Mouse (Mus musculus) midbrain, embryonic 11.5 days (tissue): ENCODE results near the gene Ncoa3. TPM values are rescaled to one million over a fixed set of nuclear protein-coding genes. Genes with fewer than 3 reads are reported as not detected.

Source experiments
- ATAC-seq: fragments of 200-750 bp; cut with Nextera tagmentation; 2 replicates; pipeline ENCODE4 v1.8.0; 2017; ENCODE audit warnings: moderate TSS enrichment, moderate library complexity; ENCODE audit not compliant: low FRiP score
- DNase-seq: peaks from one replicate; pipeline ENCODE4 v3.0.0; 2015; ENCODE audit warnings: low spot score; ENCODE audit errors: missing footprints
- H3K27ac ChIP-seq: fragments of 300-500 bp; sonication (generic); 2 replicates; pipeline ENCODE4 v1.5.1; 2014; ENCODE audit warnings: low read depth, low read length
- H3K27me3 ChIP-seq: fragments of 300-500 bp; sonication (generic); 2 replicates; pipeline ENCODE4 v1.6.1; 2014; ENCODE audit warnings: mild to moderate bottlenecking, low read length, moderate library complexity, mixed read lengths; ENCODE audit not compliant: control insufficient read depth, insufficient read depth
- H3K36me3 ChIP-seq: fragments of 300-500 bp; sonication (generic); 2 replicates; pipeline ENCODE4 v1.6.1; 2014; ENCODE audit warnings: mild to moderate bottlenecking, low read length, moderate library complexity, mixed read lengths; ENCODE audit not compliant: control insufficient read depth, insufficient read depth
- H3K4me1 ChIP-seq: fragments of 300-500 bp; sonication (generic); 2 replicates; pipeline ENCODE4 v1.6.1; 2014; ENCODE audit warnings: low read length; ENCODE audit not compliant: control insufficient read depth, insufficient read depth
- H3K4me2 ChIP-seq: fragments of 300-500 bp; sonication (generic); 2 replicates; pipeline ENCODE4 v1.6.1; 2014; ENCODE audit warnings: mild to moderate bottlenecking, moderate library complexity
- H3K4me3 ChIP-seq: fragments of 300-500 bp; sonication (generic); 2 replicates; pipeline ENCODE4 v1.5.1; 2014; ENCODE audit warnings: low read depth, low read length
- H3K9ac ChIP-seq: fragments of 300-500 bp; sonication (generic); 2 replicates; pipeline ENCODE4 v1.6.1; 2014; ENCODE audit warnings: low read length
- H3K9me3 ChIP-seq: fragments of 300-500 bp; sonication (generic); 2 replicates; pipeline ENCODE4 v1.6.1; 2016; ENCODE audit warnings: low read length; ENCODE audit not compliant: control insufficient read depth
- WGBS: fragments of 180-500 bp; shearing (Covaris S2); extraction: QIAGEN DNeasy Blood & Tissue Kit; methylation state at CpG from one replicate; pipeline ENCODE4 v1.1.7; 2014; 5-methylcytosine and 5-hydroxymethylcytosine counted together
- polyA plus RNA-seq: library from polyadenylated mRNA; unstranded; fragments of >200 nt; fragmentation: Nextera tagmentation; extraction: Ambion mirVana; gene quantifications from 2 replicates; pipeline ENCODE4 v1.2.1, GENCODE M21; 2014

Gene Ncoa3
- polyA plus RNA-seq, 1 experiment from 2014 or later = 17.4 TPM

GRCm38 (mm10) chr2:166066434-166066833 lies 74.0 kb downstream of the Ncoa3 start:
- no peak for DNase-seq
- ATAC-seq = no peak
- WGBS = 70% methylated on average over 4 of the region's 4 CpGs
- Histone ChIP-seq H3K4me3 (no peak overlapping the region), H3K9me3 (no peaks in the 10 kb centered on the region), H3K27ac (no peak overlapping the region), H3K4me1 (no peaks in the 10 kb centered on the region), H3K4me2 (no peak overlapping the region), H3K36me3 (peaks cover 10% of the 10 kb centered on the region), H3K9ac (no peak overlapping the region), H3K27me3 (no peaks in the 10 kb centered on the region)

GRCm38 (mm10) chr2:166068261-166068660 lies 75.8 kb downstream of the Ncoa3 start:
- no peak for ATAC-seq
- no peak overlapping the region for H3K27ac ChIP-seq

DNA sequence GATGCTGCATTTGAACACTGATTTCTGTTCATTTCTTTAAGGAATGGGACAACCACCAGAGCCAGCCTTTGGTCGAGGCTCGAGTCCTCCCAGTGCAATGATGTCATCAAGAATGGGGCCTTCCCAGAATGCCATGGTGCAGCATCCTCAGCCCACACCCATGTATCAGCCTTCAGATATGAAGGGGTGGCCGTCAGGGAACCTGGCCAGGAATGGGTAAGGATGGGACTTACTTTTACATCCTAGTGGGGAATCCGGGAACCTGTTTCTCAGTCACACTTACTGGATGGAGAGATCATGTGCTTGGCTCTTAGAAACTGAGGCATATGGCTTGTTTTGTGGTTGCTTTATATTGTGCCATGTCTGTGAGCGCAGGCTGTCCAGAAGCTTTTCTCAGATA lies 76.7 kb downstream of the Ncoa3 start:
- ATAC-seq (no peak), DNase-seq (no peak)
- no peak overlapping the region for H3K9ac ChIP-seq
- no peak overlapping the region for H3K4me3 ChIP-seq
- H3K4me2 ChIP-seq = no peak overlapping the region
- peaks cover 2% of the 10 kb centered on the region; the same call in 1 of the 2 replicates for H3K4me1 ChIP-seq
- H3K27me3 ChIP-seq = no peaks in the 10 kb centered on the region
- 87% methylated on average over 5 of the region's 5 CpGs for WGBS
- no peak overlapping the region for H3K27ac ChIP-seq
- peaks cover 10% of the 10 kb centered on the region for H3K36me3 ChIP-seq
- H3K9me3 ChIP-seq = no peaks in the 10 kb centered on the region

More at GRCm38 (mm10) chr2:166068261-166068660, 75.8 kb downstream of the Ncoa3 start:
- Histone ChIP-seq H3K27me3 (no peaks in the 10 kb centered on the region), H3K9ac (no peak overlapping the region), H3K36me3 (peaks cover 10% of the 10 kb centered on the region), H3K9me3 (no peaks in the 10 kb centered on the region), H3K4me2 (no peak overlapping the region), H3K4me3 (no peak overlapping the region), H3K4me1 (no peaks in the 10 kb centered on the region)
- no peak for DNase-seq
- WGBS = 95% methylated on average over 9 of the region's 9 CpGs

DNA sequence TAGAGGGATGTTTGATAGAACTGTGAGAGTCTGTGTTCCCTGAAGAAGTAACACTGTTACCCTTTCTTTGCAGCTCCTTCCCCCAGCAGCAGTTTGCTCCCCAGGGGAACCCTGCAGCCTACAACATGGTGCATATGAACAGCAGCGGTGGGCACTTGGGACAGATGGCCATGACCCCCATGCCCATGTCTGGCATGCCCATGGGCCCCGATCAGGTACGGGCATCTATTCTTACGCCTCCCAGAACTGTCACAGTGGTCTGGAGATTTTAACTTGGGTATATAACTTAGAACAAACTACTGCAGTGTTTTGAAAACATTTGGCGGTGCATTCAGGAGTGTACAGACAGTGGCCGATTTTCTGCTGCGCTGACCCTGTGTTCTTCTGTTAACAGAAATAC lies 77.3 kb downstream of the Ncoa3 start:
- peaks cover 8% of the 10 kb centered on the region; the same call in 1 of the 2 replicates for H3K4me1 ChIP-seq
- no peak overlapping the region for H3K27ac ChIP-seq
- no peak overlapping the region for H3K4me3 ChIP-seq
- H3K9me3 ChIP-seq = no peaks in the 10 kb centered on the region
- DNase-seq (no peak), ATAC-seq (no peak)
- H3K4me2 ChIP-seq = no peak overlapping the region
- 96% methylated on average over 7 of the region's 7 CpGs for WGBS
- peaks cover 10% of the 10 kb centered on the region for H3K36me3 ChIP-seq
- no peaks in the 10 kb centered on the region for H3K27me3 ChIP-seq
- H3K9ac ChIP-seq = no peak overlapping the region

GRCm38 (mm10) chr2:166071481-166071880 lies 79.0 kb downstream of the Ncoa3 start:
- Histone ChIP-seq H3K9me3 (no peaks in the 10 kb centered on the region), H3K4me3 (no peak overlapping the region), H3K36me3 (peaks cover 10% of the 10 kb centered on the region), H3K4me1 (peaks cover 8% of the 10 kb centered on the region; the same call in 1 of the 2 replicates), H3K9ac (no peak overlapping the region), H3K27ac (no peak overlapping the region), H3K4me2 (no peak overlapping the region), H3K27me3 (no peaks in the 10 kb centered on the region)
- ATAC-seq (no peak), DNase-seq (no peak)
- 93% methylated on average over 5 of the region's 5 CpGs for WGBS

DNA sequence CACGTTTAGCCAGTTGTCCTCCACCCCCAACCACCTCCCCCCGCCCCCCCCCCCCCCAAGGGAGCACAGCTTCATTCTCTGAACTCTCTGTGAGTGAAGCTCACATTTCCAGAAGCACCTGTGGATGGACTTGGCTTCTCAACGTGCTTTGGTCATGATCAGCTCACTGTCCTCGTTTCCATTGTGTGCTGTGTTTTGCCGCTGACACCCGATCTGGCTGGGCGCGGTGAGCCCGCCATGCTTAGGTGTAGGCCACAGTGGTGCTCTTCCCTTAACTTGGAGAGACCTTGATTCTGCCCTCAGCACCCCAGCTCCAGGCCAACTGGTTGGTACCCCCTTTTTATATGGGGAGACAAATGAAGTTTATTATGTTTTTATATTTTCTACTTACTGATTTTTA lies 79.5 kb downstream of the Ncoa3 start:
- no peaks in the 10 kb centered on the region for H3K27me3 ChIP-seq
- 86% methylated on average over 9 of the region's 9 CpGs for WGBS
- H3K9me3 ChIP-seq = no peaks in the 10 kb centered on the region
- no peak overlapping the region for H3K27ac ChIP-seq
- DNase-seq = no peak
- no peak overlapping the region for H3K4me2 ChIP-seq
- no peak overlapping the region for H3K9ac ChIP-seq
- no peak for ATAC-seq
- no peak overlapping the region for H3K4me3 ChIP-seq
- H3K36me3 ChIP-seq = peaks cover 10% of the 10 kb centered on the region
- peaks cover 8% of the 10 kb centered on the region; the same call in 1 of the 2 replicates for H3K4me1 ChIP-seq

GRCm38 (mm10) chr2:166073082-166073481 lies 80.6 kb downstream of the Ncoa3 start:
- 89% methylated on average over 10 of the region's 10 CpGs for WGBS
- Histone ChIP-seq H3K9ac (no peak overlapping the region), H3K27ac (no peak overlapping the region), H3K4me1 (peaks cover 8% of the 10 kb centered on the region; the same call in 1 of the 2 replicates), H3K4me2 (no peak overlapping the region), H3K9me3 (no peaks in the 10 kb centered on the region), H3K27me3 (no peaks in the 10 kb centered on the region), H3K36me3 (peaks cover 10% of the 10 kb centered on the region), H3K4me3 (no peak overlapping the region)
- DNase-seq = no peak
- ATAC-seq = no peak

DNA sequence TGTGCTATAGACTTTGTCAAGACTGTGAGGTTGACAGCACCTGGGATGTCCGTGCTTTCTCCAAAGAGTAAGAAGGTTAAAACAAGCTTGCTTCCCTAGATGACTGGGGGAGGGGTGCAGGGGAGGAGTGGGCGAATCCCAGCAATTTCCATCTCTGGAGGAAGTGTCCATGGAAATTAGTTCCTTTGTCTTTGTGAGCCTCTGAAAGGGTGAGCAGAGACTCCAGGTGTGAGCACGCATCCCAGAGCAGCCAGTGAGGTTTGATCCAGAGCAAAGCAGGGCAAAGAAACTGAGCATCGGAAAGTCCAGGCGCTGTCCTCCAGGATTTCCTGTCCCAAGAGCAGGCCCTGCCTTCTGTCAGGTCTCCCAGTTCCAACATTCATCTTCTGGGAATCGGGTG lies 81.9 kb downstream of the Ncoa3 start:
- H3K27ac ChIP-seq = no peak overlapping the region; the same call in 1 of the 2 replicates
- ATAC-seq = no peak
- H3K4me2 ChIP-seq = no peak overlapping the region
- no peak for DNase-seq
- H3K4me3 ChIP-seq = no peak overlapping the region
- no peak overlapping the region for H3K9ac ChIP-seq
- no peaks in the 10 kb centered on the region for H3K27me3 ChIP-seq
- 58% methylated on average over 6 of the region's 6 CpGs for WGBS
- peaks cover 10% of the 10 kb centered on the region for H3K36me3 ChIP-seq
- H3K9me3 ChIP-seq = no peaks in the 10 kb centered on the region
- H3K4me1 ChIP-seq = peaks cover 8% of the 10 kb centered on the region; the same call in 1 of the 2 replicates

DNA sequence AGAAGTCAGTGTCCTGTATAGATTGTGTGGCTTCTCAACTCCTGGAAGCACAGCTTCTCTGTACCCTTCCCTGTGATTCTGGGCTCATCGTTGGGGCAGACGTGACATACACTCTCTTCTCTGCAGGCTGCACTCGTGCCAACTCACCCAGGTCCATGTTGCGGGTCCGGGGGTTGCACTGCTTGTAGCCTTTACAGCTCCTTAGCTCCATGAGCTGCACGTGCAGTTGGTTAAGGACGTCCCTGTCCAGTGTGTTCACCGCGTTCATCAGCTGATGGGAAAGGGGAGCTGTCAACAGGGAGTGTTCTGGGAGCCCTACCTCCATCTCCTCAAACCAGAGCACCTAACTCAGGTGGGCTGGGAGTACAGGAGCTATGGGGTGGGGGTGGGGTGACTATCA lies 84.9 kb downstream of the Ncoa3 start:
- Histone ChIP-seq H3K9ac (no peak overlapping the region), H3K27me3 (no peaks in the 10 kb centered on the region), H3K36me3 (no peaks in the 10 kb centered on the region; the same call in 1 of the 2 replicates), H3K4me1 (peaks cover 8% of the 10 kb centered on the region; the same call in 1 of the 2 replicates), H3K9me3 (no peaks in the 10 kb centered on the region), H3K4me3 (no peak overlapping the region), H3K27ac (no peak overlapping the region), H3K4me2 (no peak overlapping the region)
- WGBS = 93% methylated on average over 9 of the region's 9 CpGs
- no peak for DNase-seq
- no peak for ATAC-seq
